In the genomic region with DNA sequence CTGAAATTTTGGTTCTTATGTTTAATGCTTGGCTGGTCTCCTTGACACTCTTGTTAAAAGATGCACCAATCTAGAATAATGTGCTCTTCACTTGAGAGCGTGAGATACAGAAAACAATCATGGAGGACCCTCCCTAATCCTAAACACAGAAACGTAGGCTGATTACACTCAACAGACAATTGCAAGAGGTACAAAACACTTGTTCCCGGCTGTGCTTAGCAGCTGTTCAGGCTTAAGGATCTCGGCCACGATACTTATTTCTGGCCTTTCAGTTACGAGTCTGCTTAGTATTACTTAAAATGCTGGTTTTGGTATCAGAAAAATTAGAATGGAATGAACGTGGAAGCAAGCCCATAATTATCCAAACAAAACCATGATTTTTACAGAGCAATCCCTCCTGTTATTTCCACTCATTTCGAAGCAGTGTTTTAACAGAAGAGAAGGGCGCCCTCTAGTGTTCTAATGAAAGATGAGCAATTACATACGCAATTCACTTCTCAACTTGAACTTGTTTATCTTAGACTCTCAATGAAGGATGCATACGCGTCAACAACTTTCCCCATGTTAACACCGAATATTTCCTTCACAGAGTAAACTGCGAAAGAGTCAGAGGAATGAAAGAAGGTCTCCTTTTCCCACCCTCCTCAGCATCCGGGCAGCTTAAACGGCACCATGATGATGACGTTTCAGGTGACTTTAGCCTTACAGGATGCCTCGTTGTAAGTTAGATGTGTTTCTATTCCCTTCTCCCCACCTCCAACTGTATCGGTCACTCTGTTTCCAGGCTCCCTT, we compare ENCODE assay signal across 8 mouse cellular contexts.
DNase-seq lines count a peak whose midpoint lies in the region; ATAC-seq and TF ChIP-seq lines count a peak whose summit lies in the region.

No protein-coding gene starts in this region.

- DNase-seq in gastrocnemius, adult 18-20 months (ENCODE audit: low spot score), result peak; percentile 56
- no peak for DNase-seq in gastrocnemius, postnatal 4 days (ENCODE audit: low spot score in 2 of 2)
- DNase-seq in ES-E14 (ENCODE audit: low read depth, low spot score), result peak; percentile 30
- DNase-seq in hindbrain, embryonic 14.5 days (ENCODE audit: low spot score), result peak; percentile 88
- DNase-seq in lung, embryonic 14.5 days, result peak; percentile 91
- DNase-seq in skeletal muscle tissue, adult 2 months (ENCODE audit: low read depth, low spot score), result peak; percentile 45
- no peak for DNase-seq in ovary, postnatal 10 days (ENCODE audit: low spot score)

- TF ChIP-seq POLR2A in cortical plate, adult 2 months (IDR thresholded peaks at IDR 0.05; ENCODE audit: extremely low read depth, insufficient read depth, low read length), result no peak

- in situ Hi-C loops in ES-E14 (cut with MboI; ENCODE audit: low sequenced_read_pairs in 2 of 2, unreplicated experiment in 2 of 2), result no loop called here

- H3K4me1 ChIP-seq in ES-E14 (ENCODE audit: control insufficient read depth in 2 of 2, insufficient read depth in 2 of 2, low read length in 2 of 2, poor library complexity in 1 of 2), result no peaks in the 10 kb centered on the region
- H3K4me1 ChIP-seq in cortical plate, adult 2 months (ENCODE audit: control insufficient read depth, insufficient read depth, low read length), result no peaks in the 10 kb centered on the region
- no peaks in the 10 kb centered on the region for H3K4me1 ChIP-seq in hindbrain, embryonic 14.5 days (replicated peaks; ENCODE audit: control insufficient read depth, insufficient read depth, low read length)
- no peaks in the 10 kb centered on the region for H3K4me1 ChIP-seq in lung, embryonic 14.5 days (ENCODE audit: insufficient read depth)

- peak; percentile 62; the same call in 1 of the 2 replicates for ATAC-seq in hindbrain, embryonic 14.5 days (ENCODE audit: low FRiP score)
- ATAC-seq in lung, embryonic 14.5 days (ENCODE audit: insufficient read depth), result peak; percentile 47; the same call in 1 of the 2 replicates

- H3K9ac ChIP-seq in ES-E14 (ENCODE audit: insufficient read depth, low read depth, low read length, poor library complexity, severe bottlenecking), result no peak overlapping the region
- H3K9ac ChIP-seq in hindbrain, embryonic 14.5 days, result no peak overlapping the region
- no peak overlapping the region for H3K9ac ChIP-seq in lung, embryonic 14.5 days

- no peaks in the 10 kb centered on the region for H3K36me3 ChIP-seq in ES-E14 (ENCODE audit: control insufficient read depth, insufficient read depth, low read length, poor library complexity, severe bottlenecking)
- no peaks in the 10 kb centered on the region for H3K36me3 ChIP-seq in hindbrain, embryonic 14.5 days (replicated peaks; ENCODE audit: control insufficient read depth, insufficient read depth)
- no peaks in the 10 kb centered on the region for H3K36me3 ChIP-seq in lung, embryonic 14.5 days (ENCODE audit: insufficient read depth)

- TF ChIP-seq CTCF in cortical plate, adult 2 months (IDR thresholded peaks at IDR 0.05; ENCODE audit: extremely low read depth, insufficient read depth, low read length), result 0 out of 2 replicates have a peak, but pooled peaks have one; percentile 4
- peak; percentile 80 for TF ChIP-seq CTCF in lung, embryonic 14.5 days (IDR thresholded peaks at IDR 0.05; ENCODE audit: low read depth)

- H3K9me3 ChIP-seq in ES-E14 (ENCODE audit: control insufficient read depth, insufficient read depth, low read depth, low read length), result no peaks in the 10 kb centered on the region
- no peaks in the 10 kb centered on the region for H3K9me3 ChIP-seq in hindbrain, embryonic 14.5 days (ENCODE audit: control insufficient read depth, low read length)
- no peaks in the 10 kb centered on the region for H3K9me3 ChIP-seq in lung, embryonic 14.5 days (ENCODE audit: low read depth, low read length)

- peak overlapping the region; percentile 20; the same call in 1 of the 2 replicates for H3K4me2 ChIP-seq in hindbrain, embryonic 14.5 days (replicated peaks)
- no peak overlapping the region for H3K4me2 ChIP-seq in lung, embryonic 14.5 days

- peak overlapping the region in 1 of 2 experiments; percentile 38; a peak in 1 of 4 replicates for H3K4me3 ChIP-seq in ES-E14 (ENCODE audit: insufficient read depth in 1 of 2, low read depth in 1 of 2, low read length in 2 of 2, poor library complexity in 1 of 2, severe bottlenecking in 1 of 2)
- H3K4me3 ChIP-seq in cortical plate, adult 2 months (ENCODE audit: insufficient read depth, low read length), result peak overlapping the region; percentile 5; the same call in 1 of the 2 replicates
- no peak overlapping the region for H3K4me3 ChIP-seq in hindbrain, embryonic 14.5 days (replicated peaks; ENCODE audit: low read length)
- no peak overlapping the region for H3K4me3 ChIP-seq in lung, embryonic 14.5 days (ENCODE audit: low read depth, low read length)

- H3K27me3 ChIP-seq in hindbrain, embryonic 14.5 days (ENCODE audit: control insufficient read depth, insufficient read depth, low read length), result no peaks in the 10 kb centered on the region
- no peaks in the 10 kb centered on the region for H3K27me3 ChIP-seq in lung, embryonic 14.5 days (ENCODE audit: insufficient read depth, low read length)

- 43% methylated on average over 19 of the region's 19 CpGs for WGBS in hindbrain, embryonic 14.5 days
- WGBS in lung, embryonic 14.5 days, result 38% methylated on average over 19 of the region's 19 CpGs

- H3K27ac ChIP-seq in ES-E14 (ENCODE audit: insufficient read depth, low read depth, low read length, poor library complexity, severe bottlenecking), result no peak overlapping the region
- H3K27ac ChIP-seq in cortical plate, adult 2 months (ENCODE audit: insufficient read depth, low read length), result no peak overlapping the region
- no peak overlapping the region for H3K27ac ChIP-seq in hindbrain, embryonic 14.5 days
- H3K27ac ChIP-seq in lung, embryonic 14.5 days (ENCODE audit: low read depth), result no peak overlapping the region

TF ChIP-seq in ES-E14, 5 proteins besides CTCF, POLR2A, EP300 and RAD21:
- peak; percentile 59; the same call in 1 of the 2 replicates for TF ChIP-seq ZC3H11A (IDR thresholded peaks at IDR 0.05; ENCODE audit: borderline replicate concordance, low read depth, low read length)
- no peak for TF ChIP-seq HCFC1 (IDR thresholded peaks at IDR 0.05; ENCODE audit: borderline replicate concordance, insufficient read depth, low read length)
TF ChIP-seq in ES-E14: peak in this region for 1.

Comparison
In these comparisons a context has a peak if more than half of its experiments do, and no peak if none do; other contexts are left out.
1. DNase-seq: peak in gastrocnemius, adult 18-20 months (single experiment), ES-E14 (single experiment), hindbrain, embryonic 14.5 days (single experiment), lung, embryonic 14.5 days (single experiment) and skeletal muscle tissue, adult 2 months (single experiment); none in gastrocnemius, postnatal 4 days (0 of 2) and ovary, postnatal 10 days (single experiment).